ENCODE assay signal across 30 mouse cellular contexts in the genomic region with DNA sequence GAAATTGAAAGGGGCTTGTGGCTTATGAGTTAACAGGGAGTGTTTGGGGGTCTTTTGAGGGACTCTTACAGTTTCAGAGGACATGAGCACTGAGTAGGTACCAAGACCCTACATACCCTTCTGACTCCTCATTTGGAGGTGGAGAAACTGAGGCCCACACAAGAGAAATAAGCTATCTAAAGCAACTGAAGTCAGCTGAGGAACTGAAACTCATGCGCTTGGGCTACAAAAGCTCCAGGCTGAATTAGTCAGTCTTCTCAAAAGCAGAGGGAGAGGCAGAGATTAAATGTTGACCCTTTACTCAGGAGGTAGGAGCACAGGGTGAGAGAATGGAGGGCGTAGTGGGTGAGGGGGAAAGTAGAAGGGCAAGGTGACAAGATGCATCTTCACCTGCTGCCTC.
DNase-seq lines count a peak whose midpoint lies in the region; ATAC-seq lines count a peak whose summit lies in the region.
"Had no signal": no experiment of that assay in that cellular context is flagged by ENCODE, and none has a peak within 500 bp of the region (broad histone marks: within the 10 kb centered on the region; RNA-seq: fewer than 3 reads in every experiment).

No protein-coding gene starts in this region.

- H3K4me2 ChIP-seq in hindbrain, embryonic 11.5 days (replicated peaks; ENCODE audit: low read depth, low read length) = no peak overlapping the region
- no peak overlapping the region for H3K4me2 ChIP-seq in embryonic facial prominence, embryonic 11.5 days (ENCODE audit: low read depth, low read length)
- H3K4me2 ChIP-seq: heart, embryonic 11.5 days; intestine, embryonic 15.5 days; liver, embryonic 12.5 days; midbrain, embryonic 12.5 days; neural tube, embryonic 13.5 days had no signal

- no peak overlapping the region for H3K9ac ChIP-seq in hindbrain, embryonic 11.5 days (ENCODE audit: low read depth, low read length)
- H3K9ac ChIP-seq in embryonic facial prominence, embryonic 11.5 days (replicated peaks; ENCODE audit: low read length) = no peak overlapping the region; the same call in 1 of the 2 replicates
- H3K9ac ChIP-seq: intestine, embryonic 15.5 days; liver, embryonic 12.5 days; liver, postnatal 0 days; midbrain, embryonic 12.5 days; neural tube, embryonic 13.5 days had no signal

- 95% methylated on average over 2 of the region's 2 CpGs for WGBS in hindbrain, embryonic 10.5 days
- 86% methylated on average over 2 of the region's 2 CpGs for WGBS in hindbrain, embryonic 11.5 days
- 73% methylated on average over 2 of the region's 2 CpGs for WGBS in embryonic facial prominence, embryonic 11.5 days
- 88% methylated on average over 2 of the region's 2 CpGs for WGBS in limb, embryonic 10.5 days

- H3K27me3 ChIP-seq in hindbrain, embryonic 10.5 days (ENCODE audit: insufficient read depth, poor library complexity, severe bottlenecking) = no peaks in the 10 kb centered on the region
- no peaks in the 10 kb centered on the region for H3K27me3 ChIP-seq in hindbrain, embryonic 11.5 days (ENCODE audit: control insufficient read depth, insufficient read depth, low read length)
- no peaks in the 10 kb centered on the region for H3K27me3 ChIP-seq in embryonic facial prominence, embryonic 11.5 days (ENCODE audit: control insufficient read depth, insufficient read depth, low read length)
- H3K27me3 ChIP-seq in limb, embryonic 10.5 days (ENCODE audit: low read depth, poor library complexity, severe bottlenecking) = no peaks in the 10 kb centered on the region
- H3K27me3 ChIP-seq: intestine, embryonic 15.5 days; liver, embryonic 12.5 days; midbrain, embryonic 12.5 days; neural tube, embryonic 13.5 days had no signal

- H3K27ac ChIP-seq in hindbrain, embryonic 10.5 days = peak overlapping the region; percentile 30
- H3K27ac ChIP-seq in hindbrain, embryonic 11.5 days (ENCODE audit: low read depth, low read length) = no peak overlapping the region
- H3K27ac ChIP-seq in embryonic facial prominence, embryonic 11.5 days (replicated peaks; ENCODE audit: low read depth, low read length) = peak overlapping the region; percentile 48; the same call in 1 of the 2 replicates
- H3K27ac ChIP-seq in limb, embryonic 10.5 days = peak overlapping the region; percentile 69
- H3K27ac ChIP-seq: hindbrain, postnatal 0 days; intestine, embryonic 15.5 days; layer of hippocampus, adult 2 months; liver, embryonic 12.5 days; midbrain, embryonic 12.5 days; neural tube, embryonic 13.5 days had no signal

- peaks cover 14% of the 10 kb centered on the region; the same call in 1 of the 2 replicates for H3K4me1 ChIP-seq in hindbrain, embryonic 10.5 days (replicated peaks)
- H3K4me1 ChIP-seq in hindbrain, embryonic 11.5 days (replicated peaks; ENCODE audit: control insufficient read depth, insufficient read depth, low read length) = no peaks in the 10 kb centered on the region
- no peaks in the 10 kb centered on the region; the same call in 1 of the 2 replicates for H3K4me1 ChIP-seq in embryonic facial prominence, embryonic 11.5 days (ENCODE audit: control insufficient read depth, insufficient read depth, low read length)
- peaks cover 55% of the 10 kb centered on the region for H3K4me1 ChIP-seq in limb, embryonic 10.5 days
- H3K4me1 ChIP-seq: liver, embryonic 12.5 days; midbrain, embryonic 12.5 days; neural tube, embryonic 13.5 days had no signal

- ATAC-seq in hindbrain, embryonic 11.5 days (ENCODE audit: low FRiP score) = no peak
- ATAC-seq in embryonic facial prominence, embryonic 11.5 days (replicated peaks; ENCODE audit: insufficient number of reproducible peaks, low FRiP score, low TSS enrichment, low read depth) = no peak
- no peak for ATAC-seq in cerebellum, adult (ENCODE audit: insufficient number of reproducible peaks, low FRiP score, low TSS enrichment)
- ATAC-seq: forebrain, embryonic 14.5 days; hindbrain, postnatal 0 days; intestine, embryonic 15.5 days; liver, embryonic 12.5 days; liver, postnatal 0 days had no signal

- no peaks in the 10 kb centered on the region for H3K9me3 ChIP-seq in hindbrain, embryonic 10.5 days
- H3K9me3 ChIP-seq in hindbrain, embryonic 11.5 days (ENCODE audit: control insufficient read depth, low read length) = no peaks in the 10 kb centered on the region
- H3K9me3 ChIP-seq in embryonic facial prominence, embryonic 11.5 days (replicated peaks; ENCODE audit: control insufficient read depth, low read length) = no peaks in the 10 kb centered on the region
- no peaks in the 10 kb centered on the region for H3K9me3 ChIP-seq in limb, embryonic 10.5 days (replicated peaks)
- H3K9me3 ChIP-seq: intestine, embryonic 15.5 days; liver, embryonic 12.5 days; midbrain, embryonic 12.5 days; neural tube, embryonic 13.5 days had no signal

- H3K4me3 ChIP-seq in hindbrain, embryonic 10.5 days = no peak overlapping the region
- no peak overlapping the region for H3K4me3 ChIP-seq in hindbrain, embryonic 11.5 days (ENCODE audit: low read depth, low read length)
- H3K4me3 ChIP-seq in embryonic facial prominence, embryonic 11.5 days (ENCODE audit: low read depth, low read length) = no peak overlapping the region
- no peak overlapping the region for H3K4me3 ChIP-seq in limb, embryonic 10.5 days
- H3K4me3 ChIP-seq: intestine, embryonic 15.5 days; layer of hippocampus, adult 2 months; liver, embryonic 12.5 days; midbrain, embryonic 12.5 days; myocyte; neural tube, embryonic 13.5 days had no signal

- intact Hi-C loops in left cerebral cortex, postnatal 36 days (cut with DNase I) = no loop called here

- no peaks in the 10 kb centered on the region for H3K36me3 ChIP-seq in hindbrain, embryonic 10.5 days
- no peaks in the 10 kb centered on the region for H3K36me3 ChIP-seq in hindbrain, embryonic 11.5 days (ENCODE audit: control insufficient read depth, insufficient read depth, low read length)
- no peaks in the 10 kb centered on the region for H3K36me3 ChIP-seq in embryonic facial prominence, embryonic 11.5 days (replicated peaks; ENCODE audit: control insufficient read depth, insufficient read depth, low read depth, low read length)
- H3K36me3 ChIP-seq in limb, embryonic 10.5 days = no peaks in the 10 kb centered on the region
- H3K36me3 ChIP-seq: intestine, embryonic 15.5 days; liver, embryonic 12.5 days; midbrain, embryonic 12.5 days; neural tube, embryonic 13.5 days had no signal

- DNase-seq in hindbrain, embryonic 10.5 days (ENCODE audit: low spot score) = no peak
- no peak for DNase-seq in hindbrain, embryonic 11.5 days (ENCODE audit: low spot score)
- no peak for DNase-seq in embryonic facial prominence, embryonic 11.5 days (ENCODE audit: low spot score)
- no peak for DNase-seq in limb, embryonic 10.5 days (ENCODE audit: low spot score)
- no peak for DNase-seq in left cerebral cortex, postnatal 36 days (ENCODE audit: low spot score in 2 of 2)
- no peak for DNase-seq in cerebellum, adult 9-11 months
- DNase-seq: adrenal gland, postnatal 25 days; cerebellum, adult 18-20 months; cerebellum, postnatal 14 days; gastrocnemius, postnatal 25 days; heart, adult 18-20 months; heart, postnatal 4 days; kidney, adult 2 months; kidney, postnatal 36 days; left cerebral cortex, postnatal 4 days; liver, postnatal 0 days; lung, postnatal 36 days; retina, postnatal 1 day; right cerebral cortex, postnatal 14 days; thymus, postnatal 14 days had no signal
